Mouse (Mus musculus) spleen, postnatal 36 days (tissue): ENCODE data around the gene Cyp26c1.

ENCODE experiments used
- DNase-seq, 2 experiments: peaks; one replicate each; pipeline ENCODE4 v3.0.0; 2022; ENCODE audit warnings: low spot score in 2 of 2, mixed read lengths in 1 of 2

Gene Cyp26c1

DNA sequence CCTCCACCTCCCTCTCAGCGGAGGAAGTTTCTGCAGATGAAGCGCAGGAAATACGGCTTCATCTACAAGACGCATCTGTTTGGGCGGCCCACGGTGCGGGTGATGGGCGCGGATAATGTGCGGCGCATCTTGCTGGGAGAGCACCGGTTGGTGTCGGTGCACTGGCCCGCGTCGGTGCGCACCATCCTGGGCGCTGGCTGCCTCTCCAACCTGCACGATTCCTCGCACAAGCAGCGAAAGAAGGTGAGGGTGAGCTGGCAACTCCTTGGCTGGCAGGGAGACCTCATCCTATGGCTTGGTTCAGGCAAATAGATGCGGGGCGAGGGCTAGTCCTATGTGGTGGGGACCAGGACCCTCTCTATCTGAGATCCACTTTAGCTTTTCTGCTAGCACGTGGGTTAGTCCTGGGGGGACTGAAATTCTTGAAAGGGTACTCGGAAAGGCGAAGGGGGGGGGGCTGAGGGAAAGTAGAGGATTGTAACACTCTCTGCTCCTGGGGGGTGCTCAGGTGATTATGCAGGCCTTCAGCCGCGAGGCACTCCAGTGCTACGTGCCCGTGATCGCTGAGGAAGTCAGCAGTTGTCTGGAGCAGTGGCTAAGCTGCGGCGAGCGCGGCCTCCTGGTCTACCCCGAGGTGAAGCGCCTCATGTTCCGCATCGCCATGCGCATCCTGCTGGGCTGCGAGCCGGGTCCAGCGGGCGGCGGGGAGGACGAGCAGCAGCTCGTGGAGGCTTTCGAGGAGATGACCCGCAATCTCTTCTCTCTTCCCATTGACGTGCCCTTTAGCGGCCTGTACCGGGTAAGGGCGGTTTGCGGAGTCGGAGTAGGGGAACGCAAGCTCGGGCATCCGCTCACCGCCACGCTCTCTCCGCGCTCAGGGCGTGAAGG lies 13.1 kb downstream of the Cyp26c1 start:
- no peak for DNase-seq

GRCm38 (mm10) chr19:37699711-37700110 lies 14.3 kb downstream of the Cyp26c1 start:
- no peak for DNase-seq

DNA sequence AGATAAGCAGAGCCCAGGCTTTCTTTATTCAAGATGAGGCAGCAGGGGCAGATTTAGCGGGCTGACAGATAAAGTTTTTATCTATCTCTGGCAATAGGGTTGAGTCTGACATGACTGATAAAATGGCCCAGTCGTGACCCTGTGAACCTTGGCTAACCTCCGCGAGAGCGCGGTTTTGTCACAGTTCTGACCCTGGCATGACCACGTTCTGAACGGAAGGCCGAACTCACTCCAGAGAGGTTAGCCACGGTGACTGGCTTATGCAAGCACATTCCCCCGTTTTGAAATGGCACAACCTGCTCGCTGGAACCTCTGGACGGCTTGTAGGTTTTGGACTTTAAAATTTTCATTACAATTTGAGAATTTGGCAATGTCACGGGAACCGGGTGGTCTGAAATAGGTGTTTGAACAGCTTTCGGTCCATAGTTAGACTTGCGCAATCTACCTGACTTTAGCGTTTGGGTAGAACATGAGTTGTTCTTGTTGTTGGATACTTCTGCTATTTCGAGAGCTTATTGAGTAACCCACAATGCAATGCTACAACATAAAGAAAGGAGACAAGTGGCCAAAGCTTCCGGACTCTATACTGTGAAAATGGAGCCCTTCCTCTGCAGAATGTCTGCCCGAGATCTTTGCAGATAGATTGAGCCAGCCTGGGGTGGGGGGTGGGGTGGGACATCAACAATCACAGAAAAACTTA lies 17.1 kb downstream of the Cyp26c1 start:
- no peak for DNase-seq

DNA sequence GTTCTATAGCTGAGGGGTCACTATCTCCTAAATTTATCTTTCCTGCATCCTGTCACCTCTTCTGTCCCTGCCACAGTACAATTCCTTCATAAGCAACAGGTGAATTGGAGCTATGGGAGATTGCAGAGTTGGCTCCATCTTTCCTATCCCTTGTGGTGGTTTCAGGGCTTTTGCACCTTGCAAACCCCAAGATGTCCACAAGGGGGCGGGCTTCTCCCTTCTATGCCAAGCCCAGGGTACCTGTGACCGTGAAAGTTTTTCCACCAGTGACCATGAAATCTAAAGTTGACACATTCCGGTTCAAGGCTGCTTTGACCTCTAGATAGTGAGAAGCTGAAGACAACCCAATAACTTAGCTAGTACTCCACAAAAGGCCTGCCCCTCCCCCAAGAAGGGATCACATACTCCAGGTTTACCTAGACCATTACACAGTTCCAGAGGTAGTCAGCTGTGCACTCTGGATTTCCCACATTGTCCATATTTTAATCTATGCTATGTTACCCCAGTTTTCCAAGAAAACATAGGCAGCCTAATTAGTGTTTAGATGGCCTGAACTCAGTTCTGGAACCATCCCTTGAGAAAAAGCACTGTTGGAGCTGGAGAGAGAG lies 18.6 kb downstream of the Cyp26c1 start:
- DNase-seq = peak; percentile 25 to 31

- no peak for DNase-seq
Observed at GRCm38 (mm10) chr19:37705722-37706121, 20.3 kb downstream of the Cyp26c1 start.

DNA sequence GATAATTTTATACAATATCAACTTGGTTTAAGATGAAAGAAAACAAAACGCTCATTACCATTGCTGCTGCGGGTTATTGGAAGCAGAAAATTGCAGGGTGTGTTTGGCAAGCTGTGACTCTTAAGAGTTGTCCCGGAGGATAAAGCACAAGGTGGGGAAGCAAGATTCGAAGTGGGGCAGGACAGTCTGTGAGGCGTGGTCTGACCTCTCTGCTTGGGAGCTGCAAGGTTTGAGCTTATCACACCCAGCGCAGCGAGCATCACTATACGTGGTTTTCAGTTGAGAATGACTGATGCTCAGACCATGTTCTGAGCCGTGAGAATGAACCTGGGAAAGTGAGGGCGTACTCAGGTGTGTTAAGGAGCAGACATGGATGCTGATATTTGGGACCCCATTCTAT lies 29.3 kb downstream of the Cyp26c1 start:
- DNase-seq = no peak

- no peak for DNase-seq
Observed at GRCm38 (mm10) chr19:37715980-37716379, 30.6 kb downstream of the Cyp26c1 start.

DNA sequence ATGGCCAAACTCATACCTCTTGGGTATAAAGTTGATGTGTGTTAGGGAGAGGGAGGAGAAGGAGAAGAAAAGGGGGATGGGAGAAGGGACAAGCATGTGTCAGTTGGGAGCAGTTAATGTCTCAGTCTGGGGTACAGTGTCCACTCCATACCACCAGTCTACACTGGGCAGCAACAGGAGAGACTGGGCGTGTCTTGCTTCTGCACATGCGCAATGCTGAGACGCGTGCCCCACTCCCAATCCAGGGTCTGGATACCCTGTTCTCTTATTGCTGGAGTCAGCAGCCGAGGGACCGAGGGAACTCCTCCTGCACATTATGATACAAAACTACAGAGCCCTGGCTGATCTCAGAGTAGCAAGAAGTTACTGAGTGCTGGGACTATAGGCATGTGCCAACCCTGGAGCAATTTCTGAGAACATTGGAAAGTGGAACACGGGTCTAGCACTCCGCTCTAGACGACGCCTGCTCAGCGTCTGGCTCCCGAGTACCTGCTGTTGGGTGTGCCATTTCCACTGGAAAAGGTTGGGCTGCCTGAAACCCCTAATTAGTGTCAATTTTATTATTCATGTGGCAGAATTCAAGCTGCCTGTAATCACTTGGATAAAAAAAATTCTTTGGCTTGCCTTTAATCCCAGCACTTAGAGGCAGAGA lies 31.3 kb downstream of the Cyp26c1 start:
- no peak for DNase-seq

DNA sequence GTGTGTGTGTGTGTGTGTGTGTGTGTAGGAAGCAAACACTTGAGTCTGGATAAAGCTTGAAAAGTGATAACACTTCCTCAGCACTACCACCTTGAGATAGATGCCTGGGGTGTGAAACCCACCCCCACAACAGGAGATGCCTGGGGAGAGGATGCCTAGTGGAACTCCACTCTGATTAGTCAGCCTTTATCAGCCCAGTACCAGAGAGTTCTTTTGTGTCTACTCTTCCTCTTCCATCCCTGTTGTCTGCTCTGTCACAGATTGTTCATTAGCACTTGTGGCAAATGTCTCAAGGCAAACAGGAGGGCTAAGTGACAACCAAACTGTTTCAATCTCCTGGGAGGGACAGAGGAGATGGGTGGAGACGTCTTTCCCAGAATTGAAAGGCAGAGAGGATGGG lies 33.8 kb downstream of the Cyp26c1 start:
- no peak for DNase-seq

GRCm38 (mm10) chr19:37724591-37724990 lies 39.2 kb downstream of the Cyp26c1 start:
- DNase-seq = no peak

DNA sequence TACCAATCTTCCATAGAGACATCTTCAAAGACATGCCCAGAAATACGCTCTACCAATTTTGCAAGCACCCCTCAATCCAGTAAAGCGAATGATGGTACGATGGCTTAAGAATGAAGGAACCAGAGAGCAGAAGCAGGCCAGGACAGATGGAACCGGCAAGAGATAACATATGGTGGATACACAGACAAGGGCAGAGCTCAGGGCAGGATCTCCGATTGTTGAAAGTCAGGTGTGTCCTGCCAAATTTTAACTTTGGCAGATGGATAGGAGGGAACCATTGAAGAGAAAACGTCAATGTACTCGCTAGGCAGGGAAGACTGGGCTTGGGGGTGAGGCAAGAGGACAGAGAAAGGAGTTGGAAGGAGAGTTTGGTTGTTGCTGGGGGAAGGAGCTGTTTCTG lies 41.2 kb downstream of the Cyp26c1 start:
- no peak for DNase-seq

- no peak for DNase-seq
Observed at GRCm38 (mm10) chr19:37727366-37727765, 42.0 kb downstream of the Cyp26c1 start.

DNA sequence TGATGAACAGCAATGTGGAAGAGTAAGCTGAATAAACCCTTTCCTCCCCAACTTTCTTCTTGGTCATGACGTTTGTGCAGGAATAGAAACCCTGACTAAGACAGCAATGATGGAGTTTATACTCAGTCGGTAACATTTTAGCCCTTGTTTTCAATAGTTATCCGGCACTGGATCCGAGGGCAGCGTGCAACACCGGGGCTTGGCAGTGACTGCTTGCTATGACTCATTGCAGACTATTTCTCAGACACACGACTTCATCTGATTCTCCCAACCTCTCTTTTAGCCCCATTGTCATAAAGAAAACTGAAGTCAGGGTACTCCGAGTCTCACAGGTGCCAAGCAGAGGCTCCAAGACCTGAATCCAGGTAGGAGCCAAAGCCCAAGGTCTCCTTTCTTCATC lies 50.0 kb downstream of the Cyp26c1 start:
- no peak for DNase-seq

DNA sequence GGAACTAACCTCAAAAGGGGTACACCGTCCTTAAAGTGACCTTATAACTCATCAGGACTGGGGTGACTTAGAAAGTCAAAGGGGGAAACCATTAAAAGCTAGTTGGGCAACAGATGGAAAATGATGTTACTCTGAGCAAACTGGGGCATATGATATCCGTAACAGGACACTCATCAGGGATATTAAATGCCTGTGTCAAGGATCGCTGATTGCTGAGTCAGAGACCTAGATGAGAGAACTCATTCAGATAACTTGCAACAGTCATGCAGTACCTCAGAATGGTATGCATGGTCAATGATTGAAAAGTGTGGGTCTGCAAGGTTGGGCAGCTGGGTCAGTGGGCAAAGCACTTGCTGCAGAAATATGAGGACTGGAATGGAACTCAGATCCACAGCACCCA lies 53.2 kb downstream of the Cyp26c1 start:
- no peak for DNase-seq

DNA sequence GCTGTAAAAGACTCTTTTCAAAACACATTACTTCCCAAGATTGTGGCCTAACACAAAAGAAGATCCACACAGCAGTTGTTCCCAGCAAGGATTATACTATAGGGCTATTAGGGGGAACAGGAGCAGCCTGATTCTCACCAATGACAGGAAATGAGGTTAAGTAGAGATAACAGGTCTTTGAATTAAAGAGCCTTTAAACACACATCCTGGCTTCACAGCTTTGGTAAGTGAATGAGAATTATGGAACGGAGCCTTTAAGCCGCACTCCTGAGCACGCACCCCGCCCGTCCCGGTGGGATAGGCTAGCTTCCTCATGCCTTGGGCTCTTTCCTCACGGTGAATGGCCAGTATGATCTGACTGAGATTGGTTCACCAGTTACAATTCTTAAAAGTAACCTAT lies 54.7 kb downstream of the Cyp26c1 start:
- DNase-seq = no peak
